Mouse (Mus musculus) heart, embryonic 11.5 days (tissue): ENCODE measurements around the gene Fbxw9. TPM values are rescaled to one million over a fixed set of nuclear protein-coding genes. Genes with fewer than 3 reads are reported as not detected.

ENCODE experiments used
- ATAC-seq: fragments of 200-750 bp; cut with Nextera tagmentation; replicated peaks from 2 replicates; pipeline ENCODE4 v1.8.0; 2017; ENCODE audit warnings: moderate library complexity; ENCODE audit not compliant: insufficient number of reproducible peaks, low FRiP score, low TSS enrichment
- H3K27ac ChIP-seq: fragments of 300-500 bp; sonication (generic); 2 replicates; pipeline ENCODE4 v1.5.1; 2014; ENCODE audit warnings: mild to moderate bottlenecking, low read depth, low read length
- H3K27me3 ChIP-seq: fragments of 300-500 bp; sonication (generic); 2 replicates; pipeline ENCODE4 v1.6.1; 2014; ENCODE audit warnings: mild to moderate bottlenecking, low read length, mixed read lengths; ENCODE audit not compliant: control insufficient read depth, insufficient read depth
- H3K36me3 ChIP-seq: fragments of 300-500 bp; sonication (generic); 2 replicates; pipeline ENCODE4 v1.6.1; 2014; ENCODE audit warnings: mild to moderate bottlenecking, low read length, moderate library complexity, mixed read lengths; ENCODE audit not compliant: control insufficient read depth, insufficient read depth
- H3K4me1 ChIP-seq: fragments of 300-500 bp; sonication (generic); 2 replicates; pipeline ENCODE4 v1.6.1; 2014; ENCODE audit warnings: low read length; ENCODE audit not compliant: control insufficient read depth, insufficient read depth
- H3K4me2 ChIP-seq: fragments of 300-500 bp; sonication (generic); 2 replicates; pipeline ENCODE4 v1.6.1; 2014; ENCODE audit warnings: mild to moderate bottlenecking, moderate library complexity
- H3K4me3 ChIP-seq: fragments of 300-500 bp; sonication (generic); 2 replicates; pipeline ENCODE4 v1.5.1; 2014; ENCODE audit warnings: low read depth, low read length
- H3K9ac ChIP-seq: fragments of 300-500 bp; sonication (generic); 2 replicates; pipeline ENCODE4 v1.6.1; 2014; ENCODE audit warnings: mild to moderate bottlenecking, low read depth, low read length, moderate library complexity
- H3K9me3 ChIP-seq: fragments of 300-500 bp; sonication (generic); replicated peaks from 2 replicates; pipeline ENCODE4 v1.6.1; 2016; ENCODE audit warnings: low read length; ENCODE audit not compliant: control insufficient read depth
- WGBS: fragments of 180-500 bp; shearing (Covaris S2); extraction: QIAGEN DNeasy Blood & Tissue Kit; methylation state at CpG from one replicate; pipeline ENCODE4 v1.1.7; 2014; ENCODE audit not compliant: insufficient replicate concordance; 5-methylcytosine and 5-hydroxymethylcytosine counted together
- microRNA-seq: library from miRNA; unstranded; fragments of <30 nt; microRNA quantifications from one replicate; pipeline ENCODE4, GENCODE M21; 2016; ENCODE audit warnings: borderline number of aligned reads
- polyA plus RNA-seq: library from polyadenylated mRNA; unstranded; fragments of >200 nt; fragmentation: Nextera tagmentation; extraction: Ambion mirVana; gene quantifications from 2 replicates; pipeline ENCODE4 v1.2.1, GENCODE M21; 2014

The Fbxw9 gene
- polyA plus RNA-seq, 1 experiment from 2014 or later: 17.8 TPM

DNA sequence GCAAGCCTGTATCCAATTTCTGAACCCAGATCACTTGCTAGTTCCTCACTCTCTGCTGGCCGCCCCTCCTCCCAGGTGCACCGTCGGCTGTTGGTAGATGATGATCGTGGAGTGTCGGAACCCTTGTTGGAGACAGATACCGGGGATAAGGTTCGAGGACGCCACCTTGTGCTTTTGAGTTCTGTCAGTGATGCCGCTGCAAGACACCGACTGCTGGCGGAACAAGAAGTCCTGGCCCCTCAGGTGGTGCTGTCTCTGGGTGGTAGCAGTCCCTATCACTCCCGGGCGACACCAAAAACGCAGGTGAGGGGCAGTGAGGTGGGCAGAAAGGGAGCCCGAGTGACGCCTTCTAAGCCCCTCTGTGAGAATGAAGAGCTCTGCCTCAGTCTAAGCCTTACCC lies 36.3 kb downstream of the Fbxw9 start:
- ATAC-seq: no peak
- Histone ChIP-seq H3K4me1 (no peaks in the 10 kb centered on the region), H3K36me3 (peaks cover 8% of the 10 kb centered on the region; the same call in 1 of the 2 replicates), H3K9me3 (no peaks in the 10 kb centered on the region), H3K4me3 (no peak overlapping the region), H3K27me3 (no peaks in the 10 kb centered on the region), H3K9ac (no peak overlapping the region), H3K4me2 (no peak overlapping the region), H3K27ac (no peak overlapping the region)
- WGBS: 86% methylated on average over 16 of the region's 16 CpGs

DNA sequence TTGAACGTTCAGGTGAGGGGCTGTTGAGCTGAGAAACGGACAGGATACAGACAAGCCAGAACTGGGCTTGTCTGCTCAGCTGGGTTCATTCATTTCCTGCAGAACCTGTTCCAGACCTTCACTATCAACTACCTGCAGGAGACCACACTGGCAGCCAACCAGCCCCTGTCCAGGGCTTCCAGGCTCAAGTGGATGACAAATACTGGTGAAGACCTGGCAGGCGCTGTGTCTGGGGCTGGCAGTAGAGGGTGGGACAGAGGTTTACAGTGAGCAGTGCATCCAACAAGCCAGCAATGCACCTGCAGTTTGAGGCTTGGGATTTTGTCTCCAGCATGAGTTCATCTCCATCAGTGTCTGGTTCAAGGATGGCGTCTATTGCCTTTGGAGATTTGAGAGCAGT lies 37.0 kb downstream of the Fbxw9 start:
- H3K27me3 ChIP-seq: no peaks in the 10 kb centered on the region
- H3K9ac ChIP-seq: no peak overlapping the region
- no peak overlapping the region for H3K4me2 ChIP-seq
- 82% methylated on average over 4 of the region's 4 CpGs for whole genome bisulfite sequencing
- ATAC-seq: no peak
- H3K9me3 ChIP-seq: no peaks in the 10 kb centered on the region
- no peak overlapping the region for H3K27ac ChIP-seq
- H3K4me1 ChIP-seq: no peaks in the 10 kb centered on the region
- H3K4me3 ChIP-seq: no peak overlapping the region
- H3K36me3 ChIP-seq: peaks cover 8% of the 10 kb centered on the region; the same call in 1 of the 2 replicates

DNA sequence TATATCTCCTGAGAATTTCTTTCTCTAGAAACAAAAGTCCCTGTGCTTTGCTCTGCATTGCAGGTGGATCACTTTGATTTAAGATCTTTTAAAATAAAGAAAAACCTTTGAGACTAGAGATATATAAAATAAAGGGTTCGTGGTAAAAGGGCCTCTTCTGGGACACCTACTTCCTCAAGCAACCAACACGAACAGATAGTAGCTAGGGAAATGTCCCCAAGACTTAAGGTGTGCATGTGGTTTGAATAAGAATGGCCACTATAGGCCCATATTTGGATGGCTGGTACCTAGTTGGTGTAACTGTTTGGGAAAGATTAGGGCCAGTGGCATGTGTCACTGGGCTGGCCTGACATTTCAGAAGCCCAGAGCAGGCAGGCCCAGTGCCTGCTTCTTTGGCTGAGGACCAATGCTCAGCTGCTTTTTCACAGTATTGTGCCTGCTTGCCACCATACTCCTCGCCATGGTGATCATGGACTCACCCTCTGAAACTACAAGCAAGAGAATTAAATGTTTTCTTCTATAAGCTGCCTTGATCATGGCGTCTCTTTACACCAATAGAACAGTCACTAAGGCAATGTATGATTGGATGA lies 40.3 kb downstream of the Fbxw9 start:
- Histone ChIP-seq H3K9ac (no peak overlapping the region), H3K4me1 (no peaks in the 10 kb centered on the region), H3K9me3 (no peaks in the 10 kb centered on the region), H3K4me2 (no peak overlapping the region), H3K27ac (no peak overlapping the region), H3K4me3 (no peak overlapping the region), H3K36me3 (peaks cover 8% of the 10 kb centered on the region; the same call in 1 of the 2 replicates), H3K27me3 (no peaks in the 10 kb centered on the region)
- 73% methylated on average over 4 of the region's 4 CpGs for WGBS
- no peak for ATAC-seq

DNA sequence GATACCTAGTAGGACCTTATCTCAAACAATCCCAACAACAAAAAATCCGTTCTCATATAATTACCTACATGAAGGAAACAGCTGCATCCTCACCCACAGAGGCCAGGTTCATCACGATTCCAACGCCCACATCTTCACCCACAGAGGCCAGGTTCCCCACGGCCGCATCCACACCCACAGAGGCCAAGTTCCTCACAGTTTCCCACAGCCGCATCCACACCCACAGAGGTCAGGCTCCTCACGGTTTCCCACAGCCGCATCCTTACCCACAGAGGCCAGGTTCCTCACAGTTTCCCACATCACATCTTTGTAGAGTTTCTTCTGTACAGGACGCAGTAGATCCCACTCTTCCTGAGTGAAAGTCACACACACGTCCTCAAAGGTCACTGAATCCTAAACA lies 53.4 kb downstream of the Fbxw9 start:
- H3K4me3 ChIP-seq: no peak overlapping the region
- no peak overlapping the region for H3K9ac ChIP-seq
- no peak overlapping the region for H3K4me2 ChIP-seq
- H3K27ac ChIP-seq: no peak overlapping the region
- no peaks in the 10 kb centered on the region for H3K4me1 ChIP-seq
- peaks cover 9% of the 10 kb centered on the region for H3K36me3 ChIP-seq
- no peaks in the 10 kb centered on the region for H3K27me3 ChIP-seq
- 89% methylated on average over 10 of the region's 10 CpGs for WGBS
- no peak for ATAC-seq
- H3K9me3 ChIP-seq: no peaks in the 10 kb centered on the region; the same call in 1 of the 2 replicates

DNA sequence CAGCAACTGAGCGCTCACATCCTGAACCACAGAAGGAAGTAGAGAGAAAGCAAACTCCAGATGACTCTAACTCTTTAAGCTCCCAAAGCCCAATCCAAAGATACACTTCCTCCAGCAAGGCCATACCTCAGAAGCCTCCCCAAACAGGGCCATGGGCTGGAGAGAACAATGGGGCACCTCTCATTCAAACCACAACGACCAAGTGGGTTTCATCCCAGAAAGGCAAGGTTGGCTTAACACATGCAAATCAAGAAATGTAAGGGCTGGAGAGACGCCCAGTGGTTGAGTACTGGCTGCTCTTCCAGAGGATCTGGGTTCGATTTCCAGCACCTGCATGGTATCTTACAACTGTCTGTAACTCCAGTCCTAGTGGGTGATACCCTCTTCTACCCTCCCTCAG lies 55.6 kb downstream of the Fbxw9 start:
- ATAC-seq: no peak
- H3K36me3 ChIP-seq: no peaks in the 10 kb centered on the region

More for the DNA sequence above, 55.6 kb downstream of the Fbxw9 start:
- H3K4me1 ChIP-seq: no peaks in the 10 kb centered on the region
- no peaks in the 10 kb centered on the region for H3K9me3 ChIP-seq
- H3K27me3 ChIP-seq: no peaks in the 10 kb centered on the region
- H3K27ac ChIP-seq: no peak overlapping the region
- no peak overlapping the region for H3K9ac ChIP-seq
- no peak overlapping the region for H3K4me3 ChIP-seq
- H3K4me2 ChIP-seq: no peak overlapping the region
- WGBS: 69% methylated on average over 4 of the region's 4 CpGs

Small RNA genes within 50 kb of the gene (microRNA-seq; reads per million reads assigned to microRNA genes)
- 17.5 reads per million, percentile 49 among the genes with 10 or more reads in this experiment for gene Gm23388
- gene Mir7070: 2.3 reads per million, percentile 28 among the genes with 10 or more reads in this experiment

Other genes with a start within 250 kb of the Fbxw9 start
- gene Dand5, start 237.2 kb upstream of the Fbxw9 start, polyA plus RNA-seq: 5.0 and 6.0 TPM in 2 replicates
- 51.5 and 52.2 TPM in 2 replicates for gene Gadd45gip1, start 228.5 kb upstream of the Fbxw9 start, polyA plus RNA-seq
- 125 and 127 TPM in 2 replicates for gene Rad23a, start 219.4 kb upstream of the Fbxw9 start, polyA plus RNA-seq
- gene Calr, start 213.1 kb upstream of the Fbxw9 start, polyA plus RNA-seq: 830 and 894 TPM in 2 replicates
- gene Farsa, start 203.1 kb upstream of the Fbxw9 start, polyA plus RNA-seq: 53.6 and 54.5 TPM in 2 replicates
- 44.2 and 49.6 TPM in 2 replicates for gene Syce2, start 187.9 kb upstream of the Fbxw9 start, polyA plus RNA-seq
- 36.2 and 40.4 TPM in 2 replicates for gene Gcdh, start 166.1 kb upstream of the Fbxw9 start, polyA plus RNA-seq
- 48.7 and 65.0 TPM in 2 replicates for gene Klf1, start 158.1 kb upstream of the Fbxw9 start, polyA plus RNA-seq
- gene Dnase2a, start 151.5 kb upstream of the Fbxw9 start, polyA plus RNA-seq: 4.3 and 5.4 TPM in 2 replicates
- 0.27 TPM in 1 of 2 replicates, not detected in the other for gene Mast1, start 122.7 kb upstream of the Fbxw9 start, polyA plus RNA-seq
- gene Rtbdn, start 113.1 kb upstream of the Fbxw9 start, polyA plus RNA-seq: not detected in 2 replicates
- not detected in 2 replicates for gene Gm49661, start 90.6 kb upstream of the Fbxw9 start, polyA plus RNA-seq
- 862 and 992 TPM in 2 replicates for gene Prdx2, start 90.5 kb upstream of the Fbxw9 start, polyA plus RNA-seq
- gene Rnaseh2a, start 90.3 kb upstream of the Fbxw9 start, polyA plus RNA-seq: 95.9 and 106 TPM in 2 replicates
- gene Junb, start 81.3 kb upstream of the Fbxw9 start, polyA plus RNA-seq: 7.6 and 9.3 TPM in 2 replicates
- gene Hook2, start 69.5 kb upstream of the Fbxw9 start, polyA plus RNA-seq: 6.7 and 7.1 TPM in 2 replicates
- gene Best2, start 45.5 kb upstream of the Fbxw9 start, polyA plus RNA-seq: not detected in 2 replicates
- gene Asna1, start 34.8 kb upstream of the Fbxw9 start, polyA plus RNA-seq: 108 and 118 TPM in 2 replicates
- gene Trir, start 33.2 kb upstream of the Fbxw9 start, polyA plus RNA-seq: 99.7 and 101 TPM in 2 replicates
- gene Tnpo2, start 23.1 kb upstream of the Fbxw9 start, polyA plus RNA-seq: 15.7 and 16.2 TPM in 2 replicates
- gene Gm5741, start 7.9 kb downstream of the Fbxw9 start, polyA plus RNA-seq: 1.5 TPM in 1 of 2 replicates, not detected in the other
- gene Dhps, start 11.7 kb downstream of the Fbxw9 start, polyA plus RNA-seq: 57.6 and 60.0 TPM in 2 replicates
- gene Wdr83os, start 20.7 kb downstream of the Fbxw9 start, polyA plus RNA-seq: 120 and 124 TPM in 2 replicates
- 36.5 and 43.0 TPM in 2 replicates for gene Wdr83, start 21.3 kb downstream of the Fbxw9 start, polyA plus RNA-seq
- gene Man2b1, start 23.2 kb downstream of the Fbxw9 start, polyA plus RNA-seq: 25.1 and 27.3 TPM in 2 replicates
- 0.46 and 0.59 TPM in 2 replicates for gene Zfp791, start 63.0 kb downstream of the Fbxw9 start, polyA plus RNA-seq
- gene Cks1brt, start 91.9 kb downstream of the Fbxw9 start, polyA plus RNA-seq: not detected in 2 replicates
- not detected in 2 replicates for gene Olfr371, start 165.9 kb downstream of the Fbxw9 start, polyA plus RNA-seq
- 91.8 and 92.3 TPM in 2 replicates for gene Orc6, start 239.6 kb downstream of the Fbxw9 start, polyA plus RNA-seq
- gene Vps35, start 239.7 kb downstream of the Fbxw9 start, polyA plus RNA-seq: 113 and 137 TPM in 2 replicates